Mouse (Mus musculus): ENCODE measurements around the gene Cnga4. TPM values are rescaled to one million over a fixed set of nuclear protein-coding genes. Genes with fewer than 3 reads are reported as not detected.

Gene Cnga4
- polyA plus RNA-seq, 1 experiment from 2014 or later = not detected

- Histone ChIP-seq H3K27ac (no peak overlapping the region), H3K36me3 (ENCODE audit: insufficient read depth, low read length) (0 out of 2 replicates have a peak, but pooled peaks cover 8% of the 10 kb centered on the region), H3K9me3 (replicated peaks; ENCODE audit: low read length) (no peaks in the 10 kb centered on the region), H3K4me2 (ENCODE audit: low read length) (no peak overlapping the region), H3K4me1 (replicated peaks; ENCODE audit: insufficient read depth, low read length) (no peaks in the 10 kb centered on the region), H3K9ac (ENCODE audit: low read depth, low read length) (no peak overlapping the region), H3K27me3 (ENCODE audit: insufficient read depth, low read length) (no peaks in the 10 kb centered on the region), H3K4me3 (replicated peaks; ENCODE audit: low read depth, low read length) (no peak overlapping the region)
- no peak for TF ChIP-seq CTCF (IDR thresholded peaks at IDR 0.05; ENCODE audit: low read depth)
- 79% methylated on average over 1 of the region's 1 CpGs for WGBS
- ATAC-seq (replicated peaks; ENCODE audit: low FRiP score, low read depth) = no peak
- no peak for DNase-seq (ENCODE audit: low spot score)
Measured at GRCm38 (mm10) chr7:105372912-105373311, 31.5 kb upstream of the Cnga4 start.

GRCm38 (mm10) chr7:105373509-105373908, 30.9 kb upstream of the Cnga4 start:
- no peaks in the 10 kb centered on the region for H3K27me3 ChIP-seq (ENCODE audit: insufficient read depth, low read length)
- 83% methylated on average over 4 of the region's 4 CpGs for WGBS
- no peak overlapping the region for H3K9ac ChIP-seq (ENCODE audit: low read depth, low read length)
- H3K36me3 ChIP-seq (ENCODE audit: insufficient read depth, low read length) = peaks cover 11% of the 10 kb centered on the region
- DNase-seq (ENCODE audit: low spot score) (no peak), ATAC-seq (replicated peaks; ENCODE audit: low FRiP score, low read depth) (no peak)
- H3K4me2 ChIP-seq (ENCODE audit: low read length) = no peak overlapping the region
- no peaks in the 10 kb centered on the region for H3K4me1 ChIP-seq (replicated peaks; ENCODE audit: insufficient read depth, low read length)
- no peak overlapping the region for H3K27ac ChIP-seq
- H3K4me3 ChIP-seq (replicated peaks; ENCODE audit: low read depth, low read length) = no peak overlapping the region
- no peaks in the 10 kb centered on the region for H3K9me3 ChIP-seq (replicated peaks; ENCODE audit: low read length)
- TF ChIP-seq CTCF (IDR thresholded peaks at IDR 0.05; ENCODE audit: low read depth) = no peak

- Histone ChIP-seq H3K9ac (ENCODE audit: low read depth, low read length) (no peak overlapping the region), H3K27ac (no peak overlapping the region), H3K27me3 (ENCODE audit: insufficient read depth, low read length) (no peaks in the 10 kb centered on the region), H3K9me3 (replicated peaks; ENCODE audit: low read length) (no peaks in the 10 kb centered on the region), H3K4me3 (replicated peaks; ENCODE audit: low read depth, low read length) (no peak overlapping the region), H3K4me2 (ENCODE audit: low read length) (no peak overlapping the region), H3K36me3 (ENCODE audit: insufficient read depth, low read length) (peaks cover 16% of the 10 kb centered on the region), H3K4me1 (replicated peaks; ENCODE audit: insufficient read depth, low read length) (no peaks in the 10 kb centered on the region)
- 86% methylated on average over 3 of the region's 3 CpGs for WGBS
- DNase-seq (ENCODE audit: low spot score) (no peak), ATAC-seq (replicated peaks; ENCODE audit: low FRiP score, low read depth) (no peak)
- no peak for TF ChIP-seq CTCF (IDR thresholded peaks at IDR 0.05; ENCODE audit: low read depth)
Measured at GRCm38 (mm10) chr7:105373976-105374375, 30.4 kb upstream of the Cnga4 start.

- no peaks in the 10 kb centered on the region for H3K4me1 ChIP-seq (replicated peaks; ENCODE audit: insufficient read depth, low read length)
- H3K27ac ChIP-seq = no peak within 1 kb of the TSS
- peaks cover 23% of the 10 kb centered on the region for H3K36me3 ChIP-seq (ENCODE audit: insufficient read depth, low read length)
- H3K9ac ChIP-seq (ENCODE audit: low read depth, low read length) = no peak within 1 kb of the TSS
- H3K4me3 ChIP-seq (replicated peaks; ENCODE audit: low read depth, low read length) = no peak within 1 kb of the TSS
- ATAC-seq (replicated peaks; ENCODE audit: low FRiP score, low read depth) = no peak
- no peaks in the 10 kb centered on the region for H3K9me3 ChIP-seq (replicated peaks; ENCODE audit: low read length)
- no peak for DNase-seq (ENCODE audit: low spot score)
- no peak for TF ChIP-seq CTCF (IDR thresholded peaks at IDR 0.05; ENCODE audit: low read depth)
- WGBS = 92% methylated on average over 1 of the region's 1 CpGs
- no peaks in the 10 kb centered on the region for H3K27me3 ChIP-seq (ENCODE audit: insufficient read depth, low read length)
- no peak within 1 kb of the TSS for H3K4me2 ChIP-seq (ENCODE audit: low read length)
Measured at GRCm38 (mm10) chr7:105374866-105375265, 29.5 kb upstream of the Cnga4 start, which contains the start of gene Gm5901. Gene Gm5901, plus strand, starts transcription at chr7:105375038.

- H3K36me3 ChIP-seq (ENCODE audit: insufficient read depth, low read length) = peaks cover 57% of the 10 kb centered on the region
- ATAC-seq (replicated peaks; ENCODE audit: low FRiP score, low read depth) = no peak
- WGBS = 95% methylated on average over 3 of the region's 3 CpGs
Measured at GRCm38 (mm10) chr7:105380329-105380728, 24.0 kb upstream of the Cnga4 start.

GRCm38 (mm10) chr7:105387696-105388095, 16.7 kb upstream of the Cnga4 start:
- Histone ChIP-seq H3K9me3 (replicated peaks; ENCODE audit: low read length) (no peaks in the 10 kb centered on the region), H3K27me3 (ENCODE audit: insufficient read depth, low read length) (no peaks in the 10 kb centered on the region), H3K27ac (no peak overlapping the region), H3K36me3 (ENCODE audit: insufficient read depth, low read length) (peaks cover 55% of the 10 kb centered on the region), H3K4me2 (ENCODE audit: low read length) (no peak overlapping the region), H3K4me3 (replicated peaks; ENCODE audit: low read depth, low read length) (no peak overlapping the region), H3K9ac (ENCODE audit: low read depth, low read length) (no peak overlapping the region), H3K4me1 (replicated peaks; ENCODE audit: insufficient read depth, low read length) (no peaks in the 10 kb centered on the region)
- TF ChIP-seq CTCF (IDR thresholded peaks at IDR 0.05; ENCODE audit: low read depth) = no peak
- ATAC-seq (replicated peaks; ENCODE audit: low FRiP score, low read depth) (no peak), DNase-seq (ENCODE audit: low spot score) (no peak)
- 96% methylated on average over 2 of the region's 2 CpGs for whole genome bisulfite sequencing

More at GRCm38 (mm10) chr7:105380329-105380728, 24.0 kb upstream of the Cnga4 start:
- no peaks in the 10 kb centered on the region for H3K4me1 ChIP-seq (replicated peaks; ENCODE audit: insufficient read depth, low read length)
- no peak overlapping the region for H3K4me2 ChIP-seq (ENCODE audit: low read length)
- no peaks in the 10 kb centered on the region for H3K9me3 ChIP-seq (replicated peaks; ENCODE audit: low read length)
- TF ChIP-seq CTCF (IDR thresholded peaks at IDR 0.05; ENCODE audit: low read depth) = no peak
- no peak overlapping the region for H3K4me3 ChIP-seq (replicated peaks; ENCODE audit: low read depth, low read length)
- H3K27ac ChIP-seq = no peak overlapping the region
- H3K9ac ChIP-seq (ENCODE audit: low read depth, low read length) = no peak overlapping the region
- DNase-seq (ENCODE audit: low spot score) = no peak
- no peaks in the 10 kb centered on the region for H3K27me3 ChIP-seq (ENCODE audit: insufficient read depth, low read length)

GRCm38 (mm10) chr7:105390236-105390635, 14.1 kb upstream of the Cnga4 start:
- H3K4me2 ChIP-seq (ENCODE audit: low read length) = no peak overlapping the region
- DNase-seq (ENCODE audit: low spot score) = no peak
- H3K4me1 ChIP-seq (replicated peaks; ENCODE audit: insufficient read depth, low read length) = no peaks in the 10 kb centered on the region
- TF ChIP-seq CTCF (IDR thresholded peaks at IDR 0.05; ENCODE audit: low read depth) = no peak
- no peaks in the 10 kb centered on the region for H3K9me3 ChIP-seq (replicated peaks; ENCODE audit: low read length)
- H3K9ac ChIP-seq (ENCODE audit: low read depth, low read length) = no peak overlapping the region
- WGBS = 85% methylated on average over 2 of the region's 2 CpGs
- no peak overlapping the region for H3K4me3 ChIP-seq (replicated peaks; ENCODE audit: low read depth, low read length)
- H3K27ac ChIP-seq = no peak overlapping the region
- no peaks in the 10 kb centered on the region for H3K27me3 ChIP-seq (ENCODE audit: insufficient read depth, low read length)
- ATAC-seq (replicated peaks; ENCODE audit: low FRiP score, low read depth) = no peak
- peaks cover 33% of the 10 kb centered on the region for H3K36me3 ChIP-seq (ENCODE audit: insufficient read depth, low read length)
